Mouse (Mus musculus) R1 (cell line): ENCODE measurements around the gene Stat6.

Source experiments
- DNase-seq: peaks from one replicate; pipeline ENCODE4 v3.0.0-alpha.2; 2018; ENCODE audit warnings: low read depth, low spot score

Stat6 gene

DNA sequence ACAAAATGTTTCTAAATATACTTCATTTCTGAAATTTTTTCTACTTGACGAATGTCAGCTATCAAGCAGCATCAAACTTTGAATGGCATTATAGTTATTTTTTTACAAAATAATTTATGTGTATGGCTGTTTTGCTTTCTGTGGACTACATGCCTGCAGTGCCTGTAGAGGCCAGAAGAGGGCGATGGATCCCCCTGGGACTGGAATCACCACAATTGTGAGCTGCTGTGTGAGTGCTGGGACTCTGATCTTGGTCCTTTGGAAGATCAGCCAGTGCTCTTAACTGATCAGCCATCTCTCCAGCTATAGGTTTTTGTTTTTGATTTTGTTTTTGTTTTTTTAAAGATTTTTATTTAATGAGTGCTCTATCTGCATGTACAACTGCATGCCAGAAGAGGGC lies 28.5 kb downstream of the Stat6 start:
- DNase-seq: peak; percentile 68

GRCm38 (mm10) chr10:127674046-127674655 lies 31.4 kb downstream of the Stat6 start:
- DNase-seq: no peak

GRCm38 (mm10) chr10:127674794-127675522 lies 32.2 kb downstream of the Stat6 start:
- peak; percentile 93 for DNase-seq

DNA sequence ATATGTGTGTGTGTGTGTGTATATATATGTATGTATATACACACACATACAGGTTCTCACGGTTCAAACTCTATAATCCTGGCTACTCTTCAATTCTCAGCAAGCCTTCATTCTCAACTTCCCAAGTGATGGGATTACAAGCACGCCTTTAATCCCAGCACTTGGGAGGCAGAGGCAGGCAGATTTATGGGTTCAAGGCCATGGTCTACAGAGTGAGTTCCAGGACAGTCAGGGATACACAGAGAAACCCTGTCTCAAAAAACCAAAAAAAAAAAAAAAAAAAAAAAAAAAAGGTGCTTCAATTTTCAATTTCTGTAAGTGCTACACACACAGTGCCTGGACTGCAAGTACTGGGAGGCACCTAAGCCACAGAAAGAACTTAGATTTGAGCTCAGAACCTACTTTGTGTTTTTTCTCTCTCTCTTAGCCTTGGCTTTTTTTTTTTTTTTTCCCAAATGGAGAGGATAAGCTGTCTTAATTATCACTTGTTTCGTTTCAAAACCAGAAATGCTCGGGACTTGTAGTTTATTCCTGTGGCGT lies 33.1 kb downstream of the Stat6 start:
- no peak for DNase-seq

DNA sequence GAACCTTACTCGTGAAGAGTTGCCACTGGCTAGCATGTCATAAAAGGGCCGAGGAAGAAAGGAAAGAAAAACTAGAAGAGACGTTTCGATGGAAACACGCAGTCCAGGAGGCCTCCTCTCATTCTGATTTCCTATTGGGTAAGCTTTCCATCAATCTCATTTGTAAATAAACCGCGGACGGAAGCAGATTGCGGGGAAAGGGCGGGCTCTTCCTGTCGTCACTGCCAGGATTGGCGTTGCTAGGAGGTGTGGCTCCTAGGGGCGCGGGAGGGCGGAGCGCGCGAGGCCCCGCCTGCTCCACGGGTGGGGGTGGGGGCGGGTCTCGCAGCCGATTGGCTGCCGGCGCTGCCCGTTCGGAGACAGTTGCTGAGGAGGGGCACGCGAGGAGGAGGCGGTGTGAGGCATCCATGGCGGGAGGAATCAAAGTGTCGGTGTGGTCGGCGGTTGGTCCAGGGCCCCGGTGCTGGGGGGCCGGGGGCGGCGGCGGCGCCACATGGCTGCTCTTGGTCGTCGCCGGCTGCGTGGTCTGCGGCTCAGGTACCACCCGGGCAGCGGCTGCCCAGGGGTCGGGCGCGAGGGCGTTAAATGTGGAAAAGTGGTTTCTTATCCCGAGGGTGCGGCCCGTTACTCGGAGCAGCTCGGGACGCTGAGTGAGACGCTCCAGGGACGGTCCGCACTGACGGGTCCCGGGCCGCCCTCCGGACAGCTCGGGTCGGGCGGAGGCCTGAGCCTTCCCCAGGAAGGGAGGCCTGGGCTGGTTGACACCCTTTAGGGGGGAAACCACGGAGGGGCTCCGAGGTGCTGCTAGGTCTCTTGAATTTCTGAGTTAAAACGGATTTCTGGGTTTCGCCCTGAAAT lies 34.1 kb downstream of the Stat6 start:
- peak; percentile 99 for DNase-seq

- DNase-seq: peak; percentile 86
Observed at GRCm38 (mm10) chr10:127677591-127678336, 35.0 kb downstream of the Stat6 start.

DNA sequence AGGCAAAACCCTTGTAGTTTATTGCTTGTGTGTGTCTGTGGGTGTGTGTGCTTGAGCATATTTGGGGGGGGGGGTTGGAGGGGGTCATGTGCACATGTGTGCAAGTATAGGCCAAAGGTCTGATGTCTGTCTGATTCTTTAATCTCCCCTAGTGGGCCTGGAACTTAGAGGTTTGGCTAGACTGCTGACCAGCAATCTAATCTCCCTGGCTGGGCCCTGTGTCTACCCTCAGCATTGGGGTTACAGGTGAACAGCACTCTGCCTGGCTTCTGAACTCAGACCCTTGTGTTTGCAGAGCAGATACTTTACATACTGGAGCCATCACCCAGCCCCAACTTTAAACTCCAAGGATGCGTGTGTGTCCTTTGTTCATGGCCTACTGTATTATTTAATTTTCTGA lies 36.4 kb downstream of the Stat6 start:
- DNase-seq: no peak

- no peak for DNase-seq
Observed at GRCm38 (mm10) chr10:127679881-127680280, 37.1 kb downstream of the Stat6 start.

DNA sequence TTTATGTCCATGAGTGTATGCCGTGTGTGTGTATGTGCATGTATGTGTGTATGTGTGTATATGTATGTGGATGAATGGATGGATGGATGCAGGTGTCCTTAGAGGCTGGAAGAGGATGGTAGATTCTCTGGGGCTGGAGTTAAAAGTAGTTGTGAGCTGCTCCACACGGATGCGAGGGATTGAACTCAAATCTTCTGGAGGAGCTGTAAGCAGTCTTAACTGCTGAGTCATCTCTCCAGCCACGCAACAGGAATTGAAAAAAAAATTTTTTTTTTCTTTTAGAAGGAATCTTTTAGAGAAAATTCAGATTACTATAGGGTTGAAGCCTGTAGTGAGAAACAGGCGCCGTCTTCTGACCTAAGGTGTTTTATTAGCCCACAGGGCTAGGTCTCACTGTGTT lies 40.1 kb downstream of the Stat6 start:
- DNase-seq: no peak

GRCm38 (mm10) chr10:127691053-127691452 lies 48.3 kb downstream of the Stat6 start:
- peak; percentile 44 for DNase-seq

DNA sequence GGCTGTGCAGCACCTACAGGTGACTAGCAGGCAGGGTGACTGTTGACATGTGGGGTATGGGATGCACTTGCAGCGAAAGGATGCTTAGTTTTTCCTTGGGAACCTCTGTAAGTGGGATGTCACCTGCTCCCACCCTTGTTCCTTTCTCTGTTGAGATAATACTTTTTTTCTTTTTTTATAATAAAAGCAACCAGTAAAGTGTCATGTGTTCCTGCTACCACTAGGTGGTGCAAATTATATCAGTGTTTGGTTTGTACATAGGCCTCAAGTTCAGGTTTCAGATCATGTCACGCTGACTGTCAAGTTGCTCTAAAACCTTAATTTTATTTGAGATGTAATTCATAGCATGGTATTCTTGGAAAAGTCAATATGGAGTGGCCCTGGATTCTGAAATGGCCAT lies 51.9 kb downstream of the Stat6 start:
- DNase-seq: no peak

- DNase-seq: no peak
Observed at GRCm38 (mm10) chr10:127695775-127696174, 53.0 kb downstream of the Stat6 start.

- no peak for DNase-seq
Observed at GRCm38 (mm10) chr10:127698966-127699365, 56.2 kb downstream of the Stat6 start.

DNA sequence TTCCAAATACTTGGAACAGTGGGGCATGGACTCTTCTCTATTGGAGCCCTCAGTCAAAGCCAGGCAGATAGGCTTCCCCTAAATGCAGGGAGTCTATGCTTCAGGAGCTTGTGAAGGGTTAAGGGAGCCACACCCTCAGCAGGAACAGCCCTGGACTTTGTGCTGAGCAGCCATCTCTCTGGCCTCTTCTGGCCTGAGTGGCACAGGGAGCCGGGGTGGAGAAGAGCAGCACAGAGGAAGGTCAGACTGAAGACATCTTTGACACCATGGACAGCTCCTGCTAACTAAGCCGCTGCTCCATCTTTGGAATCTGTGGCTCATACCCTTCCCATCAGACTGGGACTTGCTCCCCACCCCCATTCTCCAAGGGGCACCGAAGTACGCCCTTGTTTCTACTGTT lies 60.5 kb downstream of the Stat6 start:
- DNase-seq: peak; percentile 74

GRCm38 (mm10) chr10:127704293-127704692 lies 61.5 kb downstream of the Stat6 start:
- no peak for DNase-seq

DNA sequence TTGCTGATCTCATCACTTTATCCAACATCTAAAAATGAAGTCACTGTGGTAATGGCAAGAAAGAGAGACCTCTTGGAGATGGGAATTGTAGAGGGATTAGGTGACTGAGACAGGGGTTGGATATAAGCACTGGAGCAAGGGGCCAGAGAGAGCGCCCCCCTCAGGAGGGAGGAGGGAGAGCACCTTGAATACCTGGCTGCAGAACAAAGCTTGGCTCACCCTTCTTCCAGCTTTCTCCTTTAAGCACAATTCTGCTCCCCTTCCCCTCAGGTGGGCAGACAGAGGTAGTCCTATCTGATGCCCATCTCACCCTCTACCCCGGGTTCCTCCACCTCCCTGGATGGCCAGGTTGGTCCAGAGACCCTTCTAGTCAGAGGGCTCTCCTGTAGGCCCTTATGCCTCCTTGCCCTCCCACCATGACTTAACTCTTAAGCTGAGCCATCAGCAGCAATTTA lies 62.0 kb downstream of the Stat6 start, which contains the start of gene Myo1a:
Gene Myo1a, plus strand, starts transcription at position 405 of the 455 bp plus-strand sequence.
- no peak for DNase-seq

- no peak for DNase-seq
Observed at GRCm38 (mm10) chr10:127705783-127706182, 63.0 kb downstream of the Stat6 start.

DNA sequence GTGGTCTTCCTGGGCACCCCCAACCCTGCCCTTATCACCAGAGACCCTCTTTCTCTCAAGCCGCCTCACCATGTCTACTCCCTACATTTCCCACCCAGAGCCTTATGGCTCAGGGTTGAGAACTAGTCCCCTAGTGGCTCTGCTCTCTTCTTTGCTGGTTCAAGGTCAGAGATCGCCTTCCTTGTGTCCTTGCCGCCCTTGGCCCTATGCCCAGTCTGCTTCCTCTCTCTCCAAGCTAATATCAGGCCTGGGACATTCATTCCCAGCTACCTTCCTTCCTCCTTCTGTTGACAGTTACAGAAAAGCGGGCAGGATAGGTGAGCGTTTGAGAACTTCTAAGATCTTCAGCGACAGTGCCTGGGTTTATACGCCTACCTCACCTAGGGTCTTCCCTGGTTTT lies 64.9 kb downstream of the Stat6 start:
- no peak for DNase-seq

DNA sequence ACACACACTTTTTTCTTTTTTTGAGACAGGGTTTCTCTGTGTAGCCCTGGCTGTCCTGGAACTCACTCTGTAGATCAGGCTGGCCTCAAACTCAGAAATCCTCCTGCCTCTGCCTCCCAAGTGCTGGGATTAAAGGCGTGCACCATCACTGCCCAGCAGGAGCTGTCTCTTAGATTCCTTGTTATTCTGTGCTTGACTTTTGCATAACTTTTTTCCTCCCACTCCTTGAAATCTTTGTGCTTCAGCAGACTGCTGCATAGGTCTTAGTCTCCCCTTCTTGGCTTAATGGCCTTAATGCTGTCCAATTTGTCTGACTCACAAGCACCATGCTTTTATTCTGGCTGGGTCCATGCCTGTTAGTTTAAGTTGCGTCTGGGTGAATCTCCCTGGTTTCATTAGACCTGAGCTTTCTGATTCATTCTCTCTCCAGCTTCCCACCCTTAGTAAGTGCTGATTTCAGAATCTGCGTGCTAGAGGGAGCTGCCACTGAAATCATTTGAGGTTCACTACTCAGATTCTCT lies 66.1 kb downstream of the Stat6 start:
- DNase-seq: peak; percentile 55

GRCm38 (mm10) chr10:127710331-127710730 lies 67.5 kb downstream of the Stat6 start:
- no peak for DNase-seq
